Mouse (Mus musculus) cerebellum, postnatal 25 days (tissue): Measurements from ENCODE around the gene Efcab2.
"Not testable (repeated sequence)": the region's sequence is repeated elsewhere in the genome, so short reads cannot be mapped to it uniquely, and the experiment has no call there.

Source experiments
- DNase-seq, 2 experiments: peaks; one replicate each; pipeline ENCODE4 v3.0.0; 2021; ENCODE audit warnings: mixed read lengths in 2 of 2

Efcab2 gene

GRCm38 (mm10) chr1:178405445-178405911 is 407 bp upstream of the Efcab2 start:
- peak; percentile 87 to 91 for DNase-seq

- DNase-seq = peak; percentile 21 to 30
Measured at GRCm38 (mm10) chr1:178406765-178407645, 1.1 kb downstream of the Efcab2 start.

GRCm38 (mm10) chr1:178407651-178408050 is 1.8 kb downstream of the Efcab2 start:
- DNase-seq = peak; percentile 30 to 61

GRCm38 (mm10) chr1:178408901-178409361 is 3.0 kb downstream of the Efcab2 start:
- DNase-seq = no peak

GRCm38 (mm10) chr1:178413367-178413766 is 7.5 kb downstream of the Efcab2 start:
- not testable (repeated sequence) for DNase-seq

GRCm38 (mm10) chr1:178419608-178420007 is 13.7 kb downstream of the Efcab2 start:
- no peak for DNase-seq

GRCm38 (mm10) chr1:178423662-178424061 is 17.8 kb downstream of the Efcab2 start:
- no peak for DNase-seq

GRCm38 (mm10) chr1:178431619-178432444 is 25.9 kb downstream of the Efcab2 start:
- DNase-seq = no peak

- no peak for DNase-seq
Measured at GRCm38 (mm10) chr1:178433619-178434018, 27.7 kb downstream of the Efcab2 start.

GRCm38 (mm10) chr1:178444407-178444806 is 38.5 kb downstream of the Efcab2 start:
- DNase-seq = no peak

GRCm38 (mm10) chr1:178447036-178447435 is 41.2 kb downstream of the Efcab2 start:
- DNase-seq = no peak

- peak; percentile 46 to 50 for DNase-seq
Measured at GRCm38 (mm10) chr1:178448271-178448744, 42.4 kb downstream of the Efcab2 start.

- peak; percentile 89 to 92 for DNase-seq
Measured at GRCm38 (mm10) chr1:178449172-178449571, 43.3 kb downstream of the Efcab2 start.

- DNase-seq = no peak
Measured at GRCm38 (mm10) chr1:178449933-178450332, 44.0 kb downstream of the Efcab2 start.

- peak; percentile 94 to 97 for DNase-seq
Measured at GRCm38 (mm10) chr1:178454125-178454524, 48.2 kb downstream of the Efcab2 start.

- no peak for DNase-seq
Measured at GRCm38 (mm10) chr1:178455120-178455519, 49.2 kb downstream of the Efcab2 start.

- DNase-seq = no peak
Measured at GRCm38 (mm10) chr1:178458029-178458428, 52.1 kb downstream of the Efcab2 start.

- peak; percentile 89 for DNase-seq
Measured at GRCm38 (mm10) chr1:178463712-178464111, 57.8 kb downstream of the Efcab2 start.

GRCm38 (mm10) chr1:178464140-178464539 is 58.3 kb downstream of the Efcab2 start:
- no peak for DNase-seq

GRCm38 (mm10) chr1:178467594-178467993 is 61.7 kb downstream of the Efcab2 start:
- no peak for DNase-seq

GRCm38 (mm10) chr1:178468280-178468679 is 62.4 kb downstream of the Efcab2 start:
- DNase-seq = no peak

- no peak for DNase-seq
Measured at GRCm38 (mm10) chr1:178483854-178484253, 78.0 kb downstream of the Efcab2 start.
